In the genomic region with DNA sequence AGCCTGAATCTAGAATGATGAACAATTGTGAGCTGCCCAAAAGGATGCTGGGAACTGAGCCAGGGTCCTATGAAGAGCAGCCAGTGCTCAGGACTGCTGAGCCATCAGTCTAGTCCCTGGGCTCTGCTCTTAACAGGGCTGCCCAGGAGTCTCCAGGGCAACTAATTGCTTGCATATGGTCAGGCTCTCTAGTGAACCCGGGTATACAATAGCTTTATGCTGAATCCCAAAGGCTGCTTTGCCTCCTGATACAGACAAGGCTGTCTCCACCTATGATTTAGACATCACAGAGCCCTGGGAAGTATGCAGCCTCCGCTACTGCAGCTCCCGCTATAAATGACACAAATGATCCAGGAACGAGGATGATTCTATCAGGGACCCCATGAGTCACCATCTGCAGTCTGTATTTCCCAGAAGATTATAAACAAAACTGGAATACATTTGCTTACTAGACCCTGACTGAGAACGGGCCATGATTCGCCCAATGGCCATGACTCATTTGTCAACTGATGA, we compare ENCODE assay signal across 10 mouse cellular contexts. TPM values are rescaled to one million over a fixed set of nuclear protein-coding genes. Genes with fewer than 3 reads are reported as not detected.
A peak's percentile ranks its signal among the peaks of the same experiment; 100 is the strongest.
DNase-seq lines count a peak whose midpoint lies in the region; ATAC-seq and TF ChIP-seq lines count a peak whose summit lies in the region.
"Had no signal": no experiment of that assay in that cellular context is flagged by ENCODE, and none has a peak within 500 bp of the region (broad histone marks: within the 10 kb centered on the region; RNA-seq: fewer than 3 reads in every experiment).

No protein-coding gene starts in this region.

- peaks cover 6% of the 10 kb centered on the region; the same call in 1 of the 2 replicates for H3K36me3 ChIP-seq in midbrain, embryonic 13.5 days
- H3K36me3 ChIP-seq in midbrain, embryonic 10.5 days, result no peaks in the 10 kb centered on the region
- no peaks in the 10 kb centered on the region for H3K36me3 ChIP-seq in limb, embryonic 10.5 days
- no peaks in the 10 kb centered on the region for H3K36me3 ChIP-seq in stomach, postnatal 0 days (ENCODE audit: control insufficient read depth, insufficient read depth, low read length)

- no peaks in the 10 kb centered on the region for H3K9me3 ChIP-seq in midbrain, embryonic 13.5 days
- no peaks in the 10 kb centered on the region for H3K9me3 ChIP-seq in midbrain, embryonic 10.5 days (replicated peaks)
- H3K9me3 ChIP-seq in limb, embryonic 10.5 days (replicated peaks), result no peaks in the 10 kb centered on the region
- no peaks in the 10 kb centered on the region for H3K9me3 ChIP-seq in stomach, postnatal 0 days (ENCODE audit: control insufficient read depth, low read length)

- no peak for TF ChIP-seq EP300 in stomach, postnatal 0 days (optimal IDR thresholded peaks at IDR 0.05)

- 0 out of 2 replicates have a peak overlapping the region, but pooled peaks have one; percentile 35 for H3K27ac ChIP-seq in midbrain, embryonic 13.5 days
- no peak overlapping the region for H3K27ac ChIP-seq in midbrain, embryonic 10.5 days (replicated peaks)
- peak overlapping the region; percentile 74 for H3K27ac ChIP-seq in limb, embryonic 10.5 days
- 0 out of 2 replicates have a peak overlapping the region, but pooled peaks have one; percentile 1 for H3K27ac ChIP-seq in stomach, postnatal 0 days (replicated peaks)
- H3K27ac ChIP-seq: macrophage had no signal

- peak; percentile 79 for ATAC-seq in midbrain, embryonic 13.5 days
- ATAC-seq in stomach, postnatal 0 days (ENCODE audit: low FRiP score, low TSS enrichment), result no peak
- no peak for ATAC-seq in inflammation-experienced regulatory T-cells, adult 6 months

- H3K9ac ChIP-seq in midbrain, embryonic 13.5 days (replicated peaks), result no peak overlapping the region
- no peak overlapping the region for H3K9ac ChIP-seq in stomach, postnatal 0 days (ENCODE audit: low read length)

- peak; percentile 72 for DNase-seq in adrenal gland, adult 2 months
- DNase-seq in adrenal gland, postnatal 10 days, result no peak
- DNase-seq in midbrain, embryonic 10.5 days (ENCODE audit: low spot score), result no peak
- DNase-seq in limb, embryonic 10.5 days (ENCODE audit: low spot score), result peak; percentile 67
- no peak for DNase-seq in stomach, postnatal 0 days (ENCODE audit: low spot score)
- no peak for DNase-seq in urinary bladder, adult 2 months (ENCODE audit: low spot score)
- DNase-seq: liver had no signal

- 46% methylated on average over 6 of the region's 6 CpGs for WGBS in midbrain, embryonic 13.5 days
- WGBS in midbrain, embryonic 10.5 days, result 72% methylated on average over 6 of the region's 6 CpGs
- WGBS in limb, embryonic 10.5 days, result 27% methylated on average over 6 of the region's 6 CpGs
- WGBS in stomach, postnatal 0 days, result 44% methylated on average over 6 of the region's 6 CpGs

- H3K4me2 ChIP-seq in midbrain, embryonic 13.5 days (replicated peaks), result no peak overlapping the region
- H3K4me2 ChIP-seq in stomach, postnatal 0 days (replicated peaks; ENCODE audit: low read depth), result no peak overlapping the region

- no peak for TF ChIP-seq CTCF in stomach, postnatal 0 days (IDR thresholded peaks at IDR 0.05; ENCODE audit: low read depth)

- H3K4me3 ChIP-seq in midbrain, embryonic 13.5 days (replicated peaks), result no peak overlapping the region
- no peak overlapping the region for H3K4me3 ChIP-seq in midbrain, embryonic 10.5 days
- no peak overlapping the region for H3K4me3 ChIP-seq in limb, embryonic 10.5 days
- H3K4me3 ChIP-seq in stomach, postnatal 0 days (ENCODE audit: low read depth, low read length), result no peak overlapping the region

- H3K4me1 ChIP-seq in midbrain, embryonic 13.5 days (replicated peaks), result peaks cover 13% of the 10 kb centered on the region
- peaks cover 31% of the 10 kb centered on the region for H3K4me1 ChIP-seq in midbrain, embryonic 10.5 days
- H3K4me1 ChIP-seq in limb, embryonic 10.5 days, result peaks cover 41% of the 10 kb centered on the region
- 0 out of 2 replicates have a peak, but pooled peaks cover 2% of the 10 kb centered on the region for H3K4me1 ChIP-seq in stomach, postnatal 0 days (replicated peaks; ENCODE audit: control insufficient read depth, insufficient read depth)

- H3K27me3 ChIP-seq in midbrain, embryonic 13.5 days, result no peaks in the 10 kb centered on the region
- H3K27me3 ChIP-seq in midbrain, embryonic 10.5 days (ENCODE audit: low read depth, poor library complexity, severe bottlenecking), result no peaks in the 10 kb centered on the region
- H3K27me3 ChIP-seq in limb, embryonic 10.5 days (ENCODE audit: low read depth, poor library complexity, severe bottlenecking), result no peaks in the 10 kb centered on the region
- H3K27me3 ChIP-seq in stomach, postnatal 0 days (ENCODE audit: control insufficient read depth, insufficient read depth, low read length), result no peaks in the 10 kb centered on the region

RNA-seq across cellular contexts. Expression of a gene that starts 22.7 kb away (rescaled TPM):
- total RNA-seq in adrenal gland, adult 2 months (2021), result 10 to 100 TPM in 1 of 2 experiments, 1 to 10 TPM in 1; 5.7 to 13.4 TPM
- polyA plus RNA-seq in adrenal gland, adult 2 months (2012; rRNA removed), result 13.1 and 15.1 TPM in 2 replicates
- total RNA-seq in adrenal gland, postnatal 10 days (2021), result 10 to 100 TPM in 1 of 2 experiments, 1 to 10 TPM in 1; 4.4 to 10.9 TPM
- 11.4 and 17.4 TPM in 2 replicates for polyA plus RNA-seq in midbrain, embryonic 13.5 days (2015; fragmentation: Nextera tagmentation; extraction: Ambion mirVana)
- 6.4 and 6.9 TPM in 2 replicates for polyA plus RNA-seq in midbrain, embryonic 10.5 days (2016; fragmentation: Nextera tagmentation; extraction: Ambion mirVana)
- 3.3 and 4.1 TPM in 2 replicates for polyA plus RNA-seq in limb, embryonic 10.5 days (2016; fragmentation: Nextera tagmentation; extraction: Ambion mirVana)
- 14.7 and 16.6 TPM in 2 replicates for polyA plus RNA-seq in stomach, postnatal 0 days (2015; fragmentation: Nextera tagmentation; extraction: Ambion mirVana)
- polyA plus RNA-seq in urinary bladder, adult 2 months (2012; rRNA removed), result 10.6 and 11.7 TPM in 2 replicates
- 10 to 100 TPM; 19.0 to 39.4 (median 23.5) TPM for polyA plus RNA-seq in inflammation-experienced regulatory T-cells, adult 6 months (2017; shearing (Covaris generic))

RNA-seq across cellular contexts. Expression of a gene that starts 32.2 kb away (rescaled TPM):
- 1 to 10 TPM; 4.5 to 8.0 TPM for total RNA-seq in adrenal gland, adult 2 months (2021)
- 0.21 and 0.22 TPM in 2 replicates for polyA plus RNA-seq in adrenal gland, adult 2 months (2012; rRNA removed)
- total RNA-seq in adrenal gland, postnatal 10 days (2021), result 1 to 10 TPM; 3.5 to 4.6 TPM
- polyA plus RNA-seq in midbrain, embryonic 13.5 days (2015; fragmentation: Nextera tagmentation; extraction: Ambion mirVana), result 2.4 and 2.7 TPM in 2 replicates
- 1.7 and 2.5 TPM in 2 replicates for polyA plus RNA-seq in midbrain, embryonic 10.5 days (2016; fragmentation: Nextera tagmentation; extraction: Ambion mirVana)
- 0.62 and 0.90 TPM in 2 replicates for polyA plus RNA-seq in limb, embryonic 10.5 days (2016; fragmentation: Nextera tagmentation; extraction: Ambion mirVana)
- 0.87 and 0.99 TPM in 2 replicates for polyA plus RNA-seq in stomach, postnatal 0 days (2015; fragmentation: Nextera tagmentation; extraction: Ambion mirVana)
- 1.2 and 2.2 TPM in 2 replicates for polyA plus RNA-seq in urinary bladder, adult 2 months (2012; rRNA removed)
- 1 to 10 TPM in 2 of 3 experiments, under 1 TPM in 1; 0.55 to 4.8 (median 1.3) TPM for polyA plus RNA-seq in inflammation-experienced regulatory T-cells, adult 6 months (2017; shearing (Covaris generic))

Comparison
In these comparisons a context has a peak if more than half of its experiments do, and no peak if none do; other contexts are left out.
1. DNase-seq: peak in adrenal gland, adult 2 months (single experiment) and limb, embryonic 10.5 days (single experiment); none in adrenal gland, postnatal 10 days (single experiment), midbrain, embryonic 10.5 days (single experiment), stomach, postnatal 0 days (single experiment) and urinary bladder, adult 2 months (single experiment).